Mouse (Mus musculus): ENCODE results near the gene Fnd3c2.
A peak's percentile ranks its signal among the peaks of the same experiment; 100 is the strongest.

GRCm38 (mm10) chrX:106219171-106220032, 35.8 kb downstream of the Fnd3c2 start:
- TF ChIP-seq EP300 (IDR thresholded peaks at IDR 0.05; ENCODE audit: insufficient read depth, low read depth, low read length) (no peak), CTCF (IDR thresholded peaks at IDR 0.05) (peak; percentile 26), POLR2A (IDR thresholded peaks at IDR 0.05; ENCODE audit: insufficient read depth, low read depth, low read length) (no peak; the same call in 1 of the 2 replicates)
